Mouse (Mus musculus) gastrocnemius, postnatal 14 days (tissue): Measurements from ENCODE around the gene Fam129a. TPM values are rescaled to one million over a fixed set of nuclear protein-coding genes. Genes with fewer than 3 reads are reported as not detected.

ENCODE experiments used
- DNase-seq: peaks from one replicate; pipeline ENCODE4 v3.0.0; 2021; ENCODE audit warnings: mixed read lengths
- intact Hi-C: fragments of 180-260 bp; cut with DNase I; formaldehyde crosslinking; loops from one replicate; pipeline ENCODE4 v1.15.1; 2025; ENCODE audit warnings: low total_unique reads
- total RNA-seq, 2 experiments: library from RNA; stranded (reverse); gene quantifications; 2 replicates each; pipeline ENCODE4 v1.2.3; 2021

Fam129a gene
- total RNA-seq, 2 experiments from 2014 or later: 25.0 to 29.4 TPM

DNA sequence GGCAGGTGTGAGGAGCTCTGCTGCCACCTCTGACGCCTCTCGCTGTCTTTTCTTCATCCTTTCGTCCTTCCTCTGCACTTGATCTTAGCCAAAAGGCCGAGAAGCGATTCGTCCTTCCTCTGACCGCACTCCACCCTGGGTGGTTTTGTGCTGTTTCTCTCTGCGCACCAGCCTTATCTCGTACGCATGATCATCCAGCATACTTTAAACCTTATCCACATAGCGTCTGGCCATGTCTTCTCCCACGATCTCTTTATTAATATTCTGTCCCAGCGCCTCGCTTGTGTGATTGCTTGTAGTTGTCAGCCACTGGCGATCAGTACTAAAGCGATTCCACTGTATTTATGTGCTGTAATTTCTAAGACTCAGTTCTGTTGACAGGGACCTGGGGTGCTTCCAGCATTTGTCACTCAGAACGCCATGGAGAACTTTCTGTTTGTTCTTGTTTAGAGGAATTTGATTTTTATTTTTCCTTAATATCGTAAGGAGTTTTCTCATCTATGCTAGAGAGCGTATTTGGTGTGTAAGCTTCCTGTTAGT, 87.4 kb downstream of the Fam129a start:
- intact Hi-C loops: no loop called here

DNA sequence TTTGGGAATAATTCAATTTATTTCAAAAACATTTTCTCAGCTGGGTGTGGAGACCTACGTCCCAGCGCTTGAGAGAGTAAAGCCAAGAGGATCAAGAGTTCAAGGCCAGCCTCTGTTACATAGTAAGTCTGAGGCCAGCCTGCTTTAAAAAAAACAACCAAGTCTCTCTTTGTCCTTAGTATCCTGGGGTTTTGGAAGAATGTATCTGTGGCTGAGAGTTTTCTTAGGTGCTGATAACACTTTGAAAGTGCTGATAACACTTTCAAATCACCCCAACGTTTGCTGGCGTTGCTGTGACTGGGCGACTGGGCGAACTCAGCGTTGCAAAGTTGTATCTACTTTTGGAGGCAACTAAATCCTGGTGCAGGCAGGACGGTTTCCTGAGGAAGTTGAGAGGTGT, 88.7 kb downstream of the Fam129a start:
- DNase-seq: no peak
- intact Hi-C loops: no loop called here

More for the DNA sequence above, 87.4 kb downstream of the Fam129a start:
- peak; percentile 25 for DNase-seq

DNA sequence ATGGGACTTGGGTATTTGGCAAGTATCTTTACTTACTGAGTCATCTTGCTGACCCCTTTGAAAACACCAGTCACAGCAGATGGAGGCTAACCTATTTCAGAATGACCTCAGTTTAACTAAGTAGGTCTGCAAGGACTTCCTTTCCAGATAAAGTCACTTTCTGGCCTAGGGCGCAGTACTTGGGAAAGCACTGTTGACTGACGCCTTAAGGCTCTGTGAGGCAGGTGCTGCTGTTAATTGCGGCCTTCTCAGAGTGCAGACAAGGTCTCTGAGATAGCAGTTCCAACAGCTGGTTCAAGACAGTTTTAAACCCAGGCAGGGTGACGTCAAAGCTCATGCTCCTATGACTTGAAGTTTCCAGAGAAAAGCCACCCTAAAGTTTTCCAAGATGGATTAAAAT, 89.3 kb downstream of the Fam129a start:
- intact Hi-C loops: no loop called here
- DNase-seq: no peak

DNA sequence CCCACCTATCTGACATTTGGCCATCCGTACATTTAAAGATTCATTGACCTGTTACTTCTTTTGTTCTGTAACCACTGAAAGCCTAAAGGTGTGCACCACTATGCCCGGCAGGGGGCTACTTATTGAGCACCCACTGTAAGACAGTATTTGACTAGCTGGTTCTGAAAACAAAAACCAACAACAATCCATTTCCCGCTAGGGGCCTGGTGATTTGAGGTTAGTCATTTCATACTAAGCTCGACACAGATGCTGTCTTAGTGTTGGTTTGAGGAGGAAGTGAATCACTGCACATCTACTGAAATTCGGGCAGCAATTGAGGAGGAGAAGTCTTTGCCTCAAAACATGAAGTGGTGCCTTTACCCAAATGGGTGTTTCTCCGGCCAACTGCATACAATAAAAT, 89.9 kb downstream of the Fam129a start:
- intact Hi-C loops: no loop called here
- no peak for DNase-seq

DNA sequence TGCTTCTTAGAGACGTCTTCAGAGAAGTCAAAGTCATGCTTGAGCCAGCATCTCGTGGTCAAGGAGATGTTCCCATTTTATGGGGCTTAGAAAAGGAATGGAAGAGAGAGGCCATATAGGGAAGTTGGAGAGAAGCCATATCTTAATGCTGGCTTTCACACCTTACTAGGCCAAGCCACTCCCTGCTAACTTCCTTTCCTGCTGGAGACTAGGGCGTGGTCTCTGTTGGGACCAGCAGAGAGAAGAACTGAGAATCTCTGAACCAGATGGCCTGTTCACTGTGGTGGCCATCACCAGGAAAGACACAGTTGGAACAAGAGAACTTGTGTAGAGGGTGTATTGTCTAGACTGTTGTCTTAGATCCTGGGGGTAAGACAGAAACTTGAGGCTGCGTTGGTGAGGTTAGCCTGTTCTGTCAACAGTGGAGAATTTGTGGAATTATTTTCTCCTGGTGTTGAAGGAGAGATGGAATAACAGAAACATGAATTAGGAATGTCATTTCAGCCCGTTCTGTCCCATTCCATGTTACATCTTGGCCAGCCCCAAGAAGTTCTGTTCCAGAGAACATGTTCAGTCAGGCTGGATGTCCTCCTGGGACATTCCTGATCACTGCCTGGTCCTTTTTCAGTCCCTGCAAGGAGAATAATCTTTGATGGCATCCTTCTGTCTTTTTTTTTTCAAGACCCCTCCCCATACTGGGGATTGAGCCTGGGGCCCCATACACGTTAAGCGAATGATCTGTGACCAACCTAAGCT, 90.9 kb downstream of the Fam129a start:
- intact Hi-C loops: no loop called here
- DNase-seq: no peak

DNA sequence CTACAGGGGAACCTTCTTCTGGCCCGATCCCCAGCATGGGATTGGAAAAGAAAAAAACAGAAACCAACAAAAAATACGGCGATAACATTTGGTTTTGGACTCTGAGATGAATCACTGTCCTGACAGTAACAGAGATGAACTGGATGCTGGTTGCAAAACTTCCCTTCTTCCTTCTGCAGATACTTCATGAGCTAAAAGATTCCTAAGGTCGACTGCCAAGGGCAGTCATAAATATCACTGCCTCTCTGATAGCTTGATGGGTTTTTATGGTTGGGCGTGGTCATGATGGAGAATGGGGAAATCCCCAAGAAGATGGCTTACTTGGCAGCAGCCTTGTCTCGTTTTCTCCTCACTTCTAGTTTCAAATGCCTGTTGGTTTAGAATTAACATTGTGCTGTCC, 92.0 kb downstream of the Fam129a start:
- intact Hi-C loops: no loop called here
- DNase-seq: no peak

DNA sequence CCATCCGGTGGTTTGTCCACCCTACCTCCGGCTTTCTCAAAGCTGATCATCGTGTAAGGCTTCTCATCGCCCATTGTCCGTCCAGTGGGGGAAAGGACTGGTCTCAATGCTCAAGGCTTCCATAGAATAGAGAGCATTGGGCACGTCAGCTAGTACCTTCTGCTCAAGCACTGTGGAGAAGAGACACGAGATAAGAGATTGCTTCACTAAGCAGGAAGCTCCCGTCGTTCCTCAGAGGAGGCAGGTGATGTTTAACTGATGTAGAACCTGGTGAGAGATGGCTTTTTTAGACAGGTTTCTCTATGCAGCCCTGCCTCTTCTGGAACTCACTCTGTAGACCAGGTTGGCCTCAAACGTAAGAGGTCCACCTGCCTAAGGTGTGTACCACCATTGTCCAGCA, 93.4 kb downstream of the Fam129a start:
- no peak for DNase-seq
- intact Hi-C loops: no loop called here

DNA sequence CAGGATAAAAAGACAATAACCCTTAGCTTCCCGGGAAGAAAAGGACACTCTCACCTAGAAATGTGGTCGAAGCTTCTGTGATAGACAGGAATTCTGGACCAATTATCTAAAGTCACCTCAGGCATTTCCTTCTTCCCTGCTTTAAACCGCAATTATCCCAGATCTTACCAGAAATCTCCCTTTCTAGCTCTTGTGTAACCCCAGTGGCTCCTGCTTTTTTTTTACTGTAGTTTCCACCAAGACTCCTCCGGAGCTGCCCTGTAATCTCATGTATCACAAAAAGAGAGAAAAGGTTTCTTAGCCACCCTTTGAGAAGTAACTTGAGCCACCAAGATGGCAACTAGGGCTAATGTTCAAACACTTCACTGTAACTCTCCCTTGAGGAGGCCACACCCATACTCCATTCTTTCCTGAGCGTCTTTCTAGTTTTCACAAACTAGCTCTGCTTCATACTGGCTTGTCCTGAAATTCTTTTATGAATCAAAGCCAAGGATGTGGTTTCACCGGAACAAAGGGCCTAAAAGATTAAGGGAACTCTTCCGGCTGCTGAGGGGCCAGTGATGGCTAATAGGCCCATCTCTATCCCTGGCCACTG, 93.9 kb downstream of the Fam129a start:
- intact Hi-C loops: no loop called here
- DNase-seq: no peak

DNA sequence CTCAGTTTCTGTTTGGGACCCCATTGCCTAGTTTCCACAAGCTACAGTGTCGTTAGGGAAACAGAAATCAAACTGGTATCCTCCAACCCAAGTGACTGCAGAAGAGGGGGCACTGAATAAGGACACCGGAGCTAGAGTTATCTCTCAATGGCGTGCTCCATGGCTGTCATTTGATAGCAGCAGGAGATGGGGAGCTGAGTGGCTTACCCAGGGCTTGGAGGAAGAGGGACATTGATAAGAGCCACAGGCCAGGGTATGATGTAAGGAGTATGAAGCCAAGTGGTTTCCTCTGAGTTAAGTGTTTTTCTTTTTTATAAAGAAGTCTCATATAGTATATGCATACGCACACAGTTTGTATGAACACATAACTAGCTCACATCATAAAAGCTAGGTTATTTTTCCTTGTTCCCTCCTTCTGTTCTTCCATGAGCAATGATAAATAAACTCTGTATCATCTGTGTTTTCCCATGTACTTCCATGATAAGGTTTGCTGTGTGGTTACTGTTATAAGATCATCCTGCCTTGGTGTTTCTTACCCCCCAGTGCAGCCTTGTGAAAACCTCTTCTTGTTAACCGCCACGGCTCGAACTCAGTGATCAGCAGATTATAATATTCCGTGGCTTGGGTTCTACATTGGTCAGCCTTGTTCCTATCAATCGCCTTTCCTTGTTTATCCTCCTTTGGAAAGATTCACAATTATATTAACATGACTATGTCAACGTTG, 96.5 kb downstream of the Fam129a start:
- intact Hi-C loops: no loop called here

DNA sequence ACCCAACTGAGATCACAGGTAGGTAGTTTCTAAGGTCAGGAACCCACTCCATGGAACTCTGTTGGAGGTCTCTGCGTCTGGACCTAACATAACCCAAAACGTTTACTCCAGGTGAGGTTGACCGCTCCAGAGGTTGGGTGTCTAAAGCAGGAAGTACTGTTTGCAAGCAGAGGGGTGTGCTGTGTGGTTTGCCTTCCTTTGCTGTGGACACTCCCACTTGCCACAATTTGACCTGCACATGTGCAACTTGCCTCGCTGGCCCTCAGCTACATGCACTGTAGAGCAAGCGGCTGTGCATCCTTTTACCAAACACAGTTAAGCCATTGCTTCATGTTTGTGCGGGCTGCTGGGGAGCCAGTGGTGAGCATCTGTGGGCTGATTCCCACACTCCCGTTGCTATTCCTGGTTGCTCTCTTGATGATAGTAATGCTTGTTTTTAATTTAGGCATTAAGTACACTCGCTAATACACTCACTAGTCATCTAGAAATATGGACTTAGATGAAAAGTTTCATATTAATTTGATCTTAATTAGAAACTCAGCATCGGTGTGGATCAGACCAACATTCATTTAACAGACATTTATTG, 99.1 kb downstream of the Fam129a start:
- DNase-seq: no peak
- intact Hi-C loops: no loop called here

More for the DNA sequence above, 96.5 kb downstream of the Fam129a start:
- no peak for DNase-seq

DNA sequence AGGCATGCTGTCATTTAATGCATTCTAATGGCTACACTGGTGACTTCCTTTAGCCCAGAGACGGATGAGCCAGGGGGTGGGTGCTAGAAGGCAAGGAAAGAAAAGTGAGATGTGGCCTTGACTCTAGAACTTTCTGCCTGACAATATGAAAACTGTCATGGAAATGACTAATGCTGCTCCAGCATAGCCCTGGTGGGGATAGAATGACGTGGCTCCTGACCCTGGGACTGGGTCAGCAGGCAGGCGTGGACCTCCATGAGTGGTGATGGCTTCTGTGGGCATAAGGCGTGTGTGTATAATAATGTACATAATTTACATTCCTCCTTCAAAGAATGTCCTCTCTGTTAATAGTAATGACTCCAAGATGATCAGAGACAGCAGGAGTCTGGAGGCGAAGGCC, 104.7 kb downstream of the Fam129a start:
- DNase-seq: no peak
- intact Hi-C loops: no loop called here

DNA sequence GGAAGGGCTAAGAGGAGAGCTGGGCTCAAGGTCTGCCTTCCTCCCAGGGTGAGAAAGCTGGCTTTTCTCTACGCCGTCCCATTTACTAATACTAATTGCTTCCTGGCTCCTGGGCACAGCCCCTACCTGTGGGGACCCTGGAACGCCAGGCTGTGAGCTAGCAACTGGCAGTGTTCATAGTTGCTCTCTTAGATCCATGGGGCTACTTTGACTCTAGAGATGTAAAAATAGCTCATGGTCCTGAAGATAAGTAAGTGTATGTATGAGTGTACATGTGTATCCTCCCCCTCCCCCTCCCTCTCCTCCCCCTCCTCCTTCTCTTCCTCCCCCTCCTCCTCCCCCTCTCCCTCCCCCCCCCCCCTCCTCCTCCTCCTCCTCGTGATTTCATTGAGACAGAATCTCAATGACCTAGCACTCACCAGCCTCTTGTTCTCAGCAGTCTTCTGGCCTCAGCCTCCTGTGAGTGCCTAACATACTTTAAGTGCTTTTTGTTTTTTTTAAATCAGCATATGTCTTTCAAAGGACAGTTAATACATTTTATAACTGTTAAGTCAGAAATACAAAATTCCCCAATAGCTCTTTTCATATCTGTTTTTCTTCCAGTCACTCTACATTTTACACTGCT, 106.3 kb downstream of the Fam129a start:
- intact Hi-C loops: no loop called here

DNA sequence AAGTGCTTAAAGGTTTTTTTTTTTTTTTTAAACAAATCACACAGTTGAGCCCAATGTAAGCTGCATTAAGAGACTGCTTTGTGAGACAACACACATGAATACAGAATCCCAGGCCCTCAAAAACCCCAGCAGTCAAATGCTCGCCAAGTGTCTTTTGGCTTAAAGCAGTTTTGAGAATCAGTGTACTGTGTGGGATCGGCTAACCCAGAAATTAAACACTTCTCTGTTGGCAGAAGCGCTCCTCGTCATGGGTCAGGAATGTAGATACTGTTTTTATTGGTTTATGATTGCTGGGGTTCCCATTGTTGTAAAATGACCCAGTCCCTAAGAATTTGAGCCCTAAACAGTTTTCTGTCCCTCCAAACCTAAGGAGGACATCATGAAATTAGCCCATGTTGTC, 107.0 kb downstream of the Fam129a start:
- DNase-seq: no peak
- intact Hi-C loops: no loop called here

More for the DNA sequence above, 106.3 kb downstream of the Fam129a start:
- no peak for DNase-seq

DNA sequence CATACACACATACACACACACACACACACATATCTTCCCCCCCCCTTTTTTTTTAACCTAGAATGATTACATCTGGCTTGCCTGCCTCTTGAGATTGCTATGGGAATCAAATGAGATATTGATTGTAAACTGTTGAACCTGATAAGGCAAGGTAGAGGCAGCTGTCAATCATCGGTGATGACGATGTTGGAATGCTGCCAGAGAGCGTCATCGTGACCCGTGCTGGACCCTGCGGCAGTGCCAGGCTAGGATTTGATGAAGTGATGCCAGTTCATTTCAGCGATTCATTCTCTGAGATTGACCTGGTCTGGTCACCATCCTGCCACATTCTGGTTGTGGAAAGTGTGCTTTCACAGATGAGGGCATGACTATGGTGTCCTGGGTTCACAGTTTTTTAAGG, 108.2 kb downstream of the Fam129a start:
- no peak for DNase-seq
- intact Hi-C loops: no loop called here

DNA sequence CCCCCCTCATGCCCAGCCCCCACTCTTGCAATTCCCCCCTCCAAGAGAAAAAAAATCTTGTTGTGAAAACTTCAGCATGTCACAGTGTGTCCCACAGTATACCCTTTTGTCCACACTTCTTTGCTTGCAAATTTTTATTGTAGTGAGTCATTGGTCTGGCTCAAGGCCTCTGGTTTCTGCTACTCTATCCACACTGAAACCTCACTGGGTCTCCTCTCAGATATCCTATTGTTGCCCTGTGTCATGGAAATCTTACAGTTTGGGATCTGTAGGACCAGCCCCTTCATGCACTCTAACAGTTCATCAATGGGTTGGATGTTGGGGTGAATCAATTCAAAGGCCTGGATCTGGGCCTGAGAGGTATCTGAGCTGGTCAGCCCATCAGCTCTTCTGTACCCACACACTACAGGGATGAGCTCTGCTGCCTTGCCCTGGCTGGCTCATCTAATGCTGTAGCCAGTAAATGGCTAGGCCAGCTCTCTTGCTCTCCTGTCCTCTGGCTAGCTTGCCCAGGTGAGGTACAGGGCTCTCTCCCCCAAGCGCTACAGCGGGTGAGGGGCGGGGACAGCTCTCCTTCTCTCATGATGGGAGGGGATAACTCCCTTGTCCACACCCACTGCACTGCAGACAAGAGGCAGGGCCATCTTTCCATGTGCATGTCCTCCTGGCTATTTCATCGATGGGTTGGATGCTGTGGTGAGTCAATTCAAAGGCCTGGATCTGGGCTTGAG, 109.1 kb downstream of the Fam129a start:
- intact Hi-C loops: no loop called here
- no peak for DNase-seq

DNA sequence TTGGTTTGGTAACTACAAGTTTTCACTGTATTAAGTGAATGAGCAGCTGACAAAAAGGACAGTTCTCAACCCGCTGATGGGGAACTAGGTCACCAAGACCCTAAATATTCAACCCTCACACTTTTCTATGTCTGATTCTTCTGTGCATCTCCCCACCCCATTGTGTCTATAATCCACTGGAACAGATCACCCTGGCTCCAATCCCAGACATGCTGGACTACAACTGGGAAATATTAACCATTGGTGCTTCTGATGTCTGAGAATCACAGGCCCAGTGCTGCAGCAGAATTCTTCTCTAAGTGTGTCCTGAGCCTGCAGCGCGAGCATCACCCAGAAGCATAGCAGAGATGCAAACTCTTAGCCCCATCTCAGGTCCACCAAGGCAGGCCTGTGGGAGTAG, 110.0 kb downstream of the Fam129a start:
- DNase-seq: no peak
- intact Hi-C loops: no loop called here

DNA sequence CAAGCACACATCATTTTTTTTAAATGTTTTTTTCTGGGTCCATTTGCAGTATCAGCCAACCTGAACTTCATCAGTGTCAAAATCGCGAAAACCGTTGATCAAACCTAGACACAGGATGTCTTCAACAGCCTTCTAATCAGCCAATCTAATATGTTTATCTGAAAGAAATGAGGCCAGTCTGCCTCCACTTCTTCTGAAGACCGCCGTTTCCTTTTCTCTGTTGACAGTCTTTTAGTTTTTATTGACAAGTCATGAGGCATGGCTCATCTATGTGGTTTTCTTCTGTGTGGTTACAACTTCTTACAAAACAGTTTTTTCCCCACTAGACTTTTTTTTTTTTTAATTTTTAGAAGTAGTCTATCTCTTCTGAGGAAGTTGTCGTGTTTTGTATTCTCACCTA, 111.9 kb downstream of the Fam129a start:
- intact Hi-C loops: no loop called here

DNA sequence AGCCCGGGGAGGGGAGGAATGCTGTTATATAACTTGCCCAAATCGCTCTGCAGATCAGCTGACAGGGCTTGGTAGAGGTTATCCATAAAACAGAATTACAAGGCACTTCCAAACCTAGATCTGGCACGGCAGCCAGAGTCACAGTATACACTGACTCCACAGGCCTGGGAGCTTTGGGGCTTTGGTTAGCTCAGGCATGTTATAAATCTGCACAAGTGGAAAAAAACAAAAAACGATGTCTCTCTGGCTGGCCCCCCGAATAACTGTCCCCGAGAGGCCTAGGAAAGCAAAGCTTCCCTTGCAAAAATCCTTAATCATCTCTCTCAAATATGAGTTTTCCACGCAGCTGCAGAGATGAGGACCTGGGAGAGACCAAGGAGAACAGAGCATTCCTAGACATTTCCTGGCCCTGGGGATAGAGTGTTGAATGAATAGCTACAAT, 113.5 kb downstream of the Fam129a start:
- intact Hi-C loops: no loop called here
- peak; percentile 59 for DNase-seq

More for the DNA sequence above, 111.9 kb downstream of the Fam129a start:
- DNase-seq: no peak

DNA sequence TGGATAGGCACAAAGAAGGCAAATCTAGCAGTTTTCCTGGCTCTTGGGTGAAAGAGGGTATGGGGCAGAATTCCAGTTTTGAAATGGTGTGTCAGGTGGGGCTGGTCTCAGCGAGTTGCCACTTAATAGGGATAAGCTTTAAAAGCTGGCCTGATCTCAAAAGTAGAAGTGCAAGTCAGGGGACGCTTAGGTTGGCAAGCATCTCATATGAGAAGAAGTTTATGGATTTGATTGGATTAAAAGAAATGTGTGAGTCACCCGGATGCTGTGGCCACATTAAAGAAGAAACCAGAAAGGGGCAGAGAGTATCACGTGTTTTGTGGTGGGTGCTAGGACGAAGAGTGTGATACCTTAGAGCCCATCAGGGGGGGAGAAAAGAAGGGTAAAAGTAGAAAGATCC, 114.0 kb downstream of the Fam129a start:
- intact Hi-C loops: no loop called here
- DNase-seq: no peak
